Mouse (Mus musculus) cerebellum, adult 11-12 months (tissue): ENCODE results near the gene Hspb6.

Experiments used
- DNase-seq: peaks from one replicate; pipeline ENCODE4 v3.0.0; 2022

The Hspb6 gene

DNA sequence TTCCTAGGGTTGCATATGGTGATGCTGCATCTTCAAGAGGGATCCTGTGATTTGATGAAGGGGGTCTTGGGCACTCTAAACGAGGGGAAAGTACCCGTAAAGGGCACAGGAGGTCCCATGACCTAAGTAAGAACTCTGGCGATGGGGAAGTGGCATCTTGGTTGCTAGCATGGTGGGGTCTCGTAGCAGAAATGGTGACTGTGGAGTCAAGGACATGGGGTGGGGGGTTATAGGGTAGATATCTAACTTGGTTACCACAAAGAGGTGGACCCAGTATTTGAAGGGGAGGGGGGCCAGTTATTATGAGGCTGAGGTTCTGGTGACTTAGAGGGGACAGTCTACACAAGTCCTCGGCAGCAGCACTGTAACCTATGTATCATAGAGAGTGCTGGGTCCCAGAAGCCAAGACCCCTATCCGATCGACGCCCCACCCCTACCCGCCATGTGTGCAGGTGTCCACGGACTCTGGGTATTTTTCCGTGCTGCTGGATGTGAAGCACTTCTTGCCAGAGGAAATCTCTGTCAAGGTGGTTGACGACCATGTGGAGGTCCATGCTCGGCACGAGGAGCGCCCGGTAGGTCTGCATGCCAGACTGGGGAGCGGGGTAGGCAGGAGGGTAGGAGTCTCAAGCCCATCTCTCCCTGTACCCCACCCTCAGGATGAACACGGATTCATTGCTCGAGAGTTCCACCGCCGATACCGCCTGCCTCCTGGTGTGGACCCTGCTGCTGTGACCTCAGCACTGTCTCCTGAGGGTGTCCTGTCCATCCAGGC, 2.0 kb downstream of the Hspb6 start:
- peak; percentile 68 for DNase-seq

DNA sequence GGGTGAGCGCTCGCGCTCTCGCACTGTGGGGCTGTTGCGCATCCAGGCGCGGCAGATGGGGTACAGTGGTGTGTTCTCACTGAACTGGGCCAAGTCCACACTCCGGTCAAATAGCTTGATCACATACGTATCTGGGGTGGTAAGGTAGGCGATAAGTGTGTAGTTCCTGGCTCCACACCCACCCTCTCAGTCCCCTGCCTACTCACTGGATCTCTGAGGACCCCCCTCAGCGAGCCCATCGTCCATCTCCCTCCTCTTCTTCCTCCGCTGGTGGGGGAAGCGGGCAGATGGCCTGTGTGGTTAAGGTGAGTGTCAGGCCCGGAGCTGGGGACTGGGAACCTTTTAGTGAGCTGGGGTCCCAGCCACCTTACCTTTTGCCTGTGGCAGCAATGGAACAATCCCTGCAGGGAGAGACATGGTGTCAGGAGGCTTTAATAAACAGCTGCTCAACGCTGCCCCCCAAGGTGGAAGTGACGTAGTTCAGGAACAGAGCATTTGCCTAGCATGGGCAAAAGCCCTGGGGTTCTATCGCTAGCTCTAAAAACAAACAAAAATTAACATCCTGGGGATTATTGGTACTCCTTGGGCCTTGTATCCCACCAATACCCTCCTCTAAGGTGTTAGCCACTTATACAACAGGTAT, 5.0 kb downstream of the Hspb6 start:
- DNase-seq: peak; percentile 57

DNA sequence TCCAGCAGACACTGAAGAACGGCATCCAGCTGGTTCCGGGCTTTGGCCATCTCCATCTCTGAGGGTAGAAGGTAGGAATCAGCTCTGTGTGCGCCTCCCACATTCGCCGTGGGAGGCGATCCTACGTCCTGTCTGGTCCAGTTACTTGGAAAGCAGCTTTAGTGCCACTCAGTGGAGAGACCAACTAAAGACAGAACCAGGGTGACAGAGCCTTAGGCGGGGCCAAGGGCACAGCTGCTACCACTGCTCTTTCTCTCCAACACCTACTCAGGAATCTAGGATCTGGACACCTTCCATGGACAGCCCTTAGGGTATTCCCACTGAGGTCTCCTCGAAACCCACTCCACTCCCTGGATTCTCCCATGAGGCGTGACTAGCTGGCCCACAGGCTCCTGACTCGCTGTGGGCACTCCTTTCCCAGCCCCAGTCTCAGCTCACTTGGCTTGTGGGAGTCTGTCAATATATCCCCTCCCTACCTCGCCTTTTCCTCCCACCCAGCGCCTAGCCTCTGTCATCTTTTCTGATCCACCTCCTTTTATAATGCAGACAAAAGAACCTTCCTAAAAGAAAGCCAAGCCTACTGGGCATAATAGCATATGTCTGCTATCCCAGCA, 6.0 kb downstream of the Hspb6 start:
- DNase-seq: peak; percentile 51

DNA sequence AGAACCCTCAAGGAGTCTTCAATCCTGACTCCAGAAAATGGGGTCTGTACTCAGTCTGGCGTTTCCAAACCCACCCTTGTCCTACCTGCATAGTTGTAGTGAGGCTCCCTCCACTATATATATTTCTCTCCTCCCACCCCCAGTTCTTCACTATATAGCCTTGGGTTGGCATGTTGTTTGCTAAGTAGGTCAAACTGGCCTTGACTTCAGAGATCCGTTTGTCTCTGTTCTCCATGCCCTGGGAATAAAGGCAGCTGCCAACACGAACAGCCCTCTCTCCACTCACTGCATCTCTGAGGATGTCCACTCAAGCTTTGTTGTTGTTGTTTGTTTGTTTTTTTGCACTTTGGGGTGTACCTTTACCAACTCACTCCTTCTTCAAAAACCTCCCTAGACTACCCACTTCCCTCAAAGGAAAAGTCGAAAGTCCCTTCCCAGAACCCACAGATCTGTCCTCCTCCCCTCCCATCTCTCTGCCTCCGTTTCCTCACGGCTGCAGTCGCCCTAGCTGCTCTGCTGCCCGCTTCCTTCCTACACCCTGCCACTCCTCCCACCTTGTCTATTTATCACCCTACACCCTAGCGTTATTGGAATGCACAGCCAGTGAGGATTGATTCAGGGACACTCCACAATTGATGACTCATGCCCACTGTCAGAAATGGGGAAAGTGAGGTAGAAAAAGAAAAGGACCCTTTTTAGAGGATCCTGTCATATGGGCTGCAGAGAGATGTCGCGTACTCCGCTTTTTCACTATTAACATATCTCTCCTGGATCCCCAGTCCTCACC, 6.9 kb downstream of the Hspb6 start:
- DNase-seq: no peak

DNA sequence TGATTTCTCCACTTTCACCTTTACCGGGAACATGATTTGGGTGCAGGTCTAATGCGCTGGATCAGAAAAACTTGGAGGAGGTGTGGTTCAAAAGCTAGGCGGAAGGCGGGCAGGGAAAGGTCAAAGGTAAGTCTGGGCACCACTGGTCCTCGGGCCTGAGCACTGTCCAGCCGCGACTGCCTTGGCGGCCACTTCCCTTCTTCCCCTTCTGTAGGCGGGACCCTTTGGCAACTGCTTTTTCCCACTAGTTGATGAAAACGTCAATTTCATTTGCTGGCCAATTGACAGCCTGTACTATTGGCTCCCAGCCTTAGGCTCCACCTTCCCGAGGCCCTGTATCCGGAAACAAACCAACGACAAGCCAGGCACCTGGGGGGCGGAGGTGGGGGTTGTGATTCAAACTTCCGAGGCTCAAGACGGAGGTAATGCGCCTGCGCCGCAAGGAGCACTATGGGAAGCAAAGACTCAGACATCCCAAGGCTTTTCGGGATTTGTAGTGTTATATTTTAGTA, 7.5 kb downstream of the Hspb6 start, which contains the start of gene Lin37:
TSS of gene Lin37 (minus strand) at position 396 of the 512 bp plus-strand sequence.
- DNase-seq: peak; percentile 100

DNA sequence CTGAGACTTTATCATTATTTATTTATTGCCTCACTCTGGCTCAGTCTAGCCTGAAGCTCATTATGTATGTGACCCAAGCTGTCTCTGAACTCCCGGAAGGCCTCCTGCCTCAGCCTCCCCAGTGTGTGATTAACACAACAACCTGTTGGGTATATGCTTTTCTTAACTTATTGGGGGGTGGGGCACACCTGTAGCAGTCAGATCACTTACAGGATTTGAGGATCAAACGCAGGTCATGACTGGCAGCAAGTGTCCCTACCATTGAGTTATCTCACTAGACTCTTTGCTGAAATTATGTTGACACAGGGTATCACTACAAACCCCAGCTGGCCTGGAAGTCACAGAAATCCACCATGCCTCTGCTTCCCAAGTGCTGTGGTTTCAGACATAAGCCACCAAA, 8.3 kb downstream of the Hspb6 start:
- no peak for DNase-seq

DNA sequence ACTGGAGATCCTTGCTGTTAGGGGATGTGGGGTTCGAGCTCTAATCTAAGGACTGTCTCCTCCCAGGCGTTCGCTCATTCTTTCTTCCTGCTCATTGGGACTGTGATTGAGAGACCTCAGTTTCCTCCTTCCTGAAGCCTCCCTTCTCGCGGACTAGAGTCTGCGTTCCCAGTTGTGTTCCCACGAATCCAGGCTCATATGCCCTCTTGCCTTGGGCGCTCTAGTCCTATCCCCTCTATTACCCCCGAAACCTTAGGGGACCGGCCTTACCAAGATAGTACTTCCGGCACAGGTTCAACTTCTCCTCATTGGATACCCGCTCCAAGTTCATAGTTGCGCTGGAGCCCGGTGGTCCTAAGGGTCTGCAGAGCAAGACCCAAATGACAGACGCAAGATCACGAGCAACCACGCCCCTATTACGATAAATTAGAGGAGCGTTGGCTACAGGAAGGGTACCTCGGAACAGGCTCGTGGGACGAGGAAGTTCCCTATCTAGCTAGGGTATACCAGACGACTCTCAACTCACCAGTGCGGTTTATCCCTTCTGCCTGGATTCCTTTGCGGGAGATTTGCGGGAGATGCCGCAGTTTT, 10.6 kb downstream of the Hspb6 start:
- DNase-seq: no peak

DNA sequence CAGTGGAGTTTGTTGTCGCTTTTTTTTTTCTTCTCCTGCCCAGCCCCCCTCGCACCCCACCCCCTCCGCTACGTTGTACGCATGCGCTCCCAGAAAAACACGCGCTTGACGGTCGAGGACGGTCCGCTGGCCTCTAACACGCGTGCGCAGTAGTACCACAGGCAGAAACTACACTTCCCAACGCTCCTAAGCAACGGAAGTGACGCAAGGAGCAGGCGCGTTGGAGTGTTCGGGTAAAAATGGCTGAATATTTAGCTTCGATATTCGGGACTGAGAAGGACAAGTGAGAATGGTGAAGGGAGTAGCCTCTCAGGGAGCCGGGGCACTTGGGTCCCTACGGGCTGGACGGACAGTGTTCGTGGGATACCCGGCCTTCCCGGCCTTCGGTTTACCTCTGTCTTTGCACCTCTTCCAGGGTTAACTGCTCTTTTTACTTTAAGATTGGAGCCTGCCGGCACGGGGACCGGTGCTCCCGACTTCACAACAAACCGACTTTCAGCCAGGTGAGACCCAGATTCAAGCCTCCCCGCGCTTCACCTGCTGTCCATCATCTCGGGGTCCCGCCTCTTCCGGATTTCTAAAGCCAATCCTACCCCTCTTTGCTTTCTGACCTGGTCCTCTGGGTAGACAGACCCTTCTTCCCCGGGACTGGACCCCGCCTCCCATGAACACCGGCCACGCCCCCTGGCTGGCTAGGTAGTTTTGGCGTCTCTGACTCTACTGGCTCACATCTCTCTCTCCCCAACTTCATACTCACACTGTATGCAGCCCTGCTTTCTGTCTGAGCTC, 11.3 kb downstream of the Hspb6 start, which contains the start of the genes U2af1l4, Gm49396 and Psenen:
TSS of gene U2af1l4 (plus strand) at position 185 of the 789 bp plus-strand sequence.
TSS of gene Gm49396 (plus strand) at position 228 of the 789 bp plus-strand sequence.
TSS of gene Psenen (minus strand) at position 511 of the 789 bp plus-strand sequence.
- peak; percentile 97 for DNase-seq

DNA sequence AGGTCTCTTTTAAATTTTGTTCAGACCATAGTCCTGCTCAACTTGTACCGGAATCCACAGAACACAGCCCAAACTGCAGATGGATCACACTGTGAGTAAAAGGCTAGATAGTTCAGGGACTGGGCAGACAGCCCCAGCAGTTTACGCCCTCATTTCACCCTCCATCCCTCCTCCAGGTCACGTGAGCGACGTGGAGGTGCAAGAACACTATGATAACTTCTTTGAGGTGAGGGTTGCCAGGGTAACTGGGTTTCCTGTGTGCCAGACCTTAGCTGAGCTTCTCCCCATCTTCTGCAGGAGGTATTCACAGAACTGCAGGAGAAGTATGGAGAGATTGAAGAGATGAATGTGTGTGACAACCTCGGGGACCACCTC, 11.9 kb downstream of the Hspb6 start:
- no peak for DNase-seq

DNA sequence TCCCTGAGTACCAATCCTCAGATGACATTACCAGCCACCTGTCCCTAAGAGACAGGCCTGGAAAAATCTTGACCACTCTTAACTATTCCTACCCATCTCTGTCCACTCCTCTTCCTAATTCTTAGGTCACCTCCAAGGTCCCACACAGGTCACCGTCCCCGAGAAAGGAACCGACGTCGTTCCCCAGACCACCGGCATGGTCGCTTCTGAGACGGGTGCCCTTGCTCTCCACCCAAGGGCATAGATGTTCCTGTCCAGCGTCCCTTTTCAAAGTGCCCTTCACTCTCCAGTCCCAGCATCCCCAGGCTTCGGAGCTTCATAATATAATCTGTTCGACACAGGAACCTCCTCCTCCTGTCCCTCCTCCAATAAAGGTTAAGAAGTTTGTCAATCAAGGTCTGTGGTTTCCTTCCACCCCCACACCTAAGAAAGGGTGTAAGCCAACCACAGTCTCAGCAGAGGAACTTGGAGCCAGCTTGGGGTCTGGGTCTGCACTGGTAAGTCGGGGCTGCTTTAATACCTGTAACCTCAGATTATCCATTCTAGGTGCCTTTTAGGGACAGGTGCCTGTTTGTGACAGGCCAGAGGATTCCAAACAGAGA, 13.1 kb downstream of the Hspb6 start, which contains the start of gene Igflr1:
TSS of gene Igflr1 (plus strand) at position 458 of the 602 bp plus-strand sequence.
- DNase-seq: peak; percentile 50

DNA sequence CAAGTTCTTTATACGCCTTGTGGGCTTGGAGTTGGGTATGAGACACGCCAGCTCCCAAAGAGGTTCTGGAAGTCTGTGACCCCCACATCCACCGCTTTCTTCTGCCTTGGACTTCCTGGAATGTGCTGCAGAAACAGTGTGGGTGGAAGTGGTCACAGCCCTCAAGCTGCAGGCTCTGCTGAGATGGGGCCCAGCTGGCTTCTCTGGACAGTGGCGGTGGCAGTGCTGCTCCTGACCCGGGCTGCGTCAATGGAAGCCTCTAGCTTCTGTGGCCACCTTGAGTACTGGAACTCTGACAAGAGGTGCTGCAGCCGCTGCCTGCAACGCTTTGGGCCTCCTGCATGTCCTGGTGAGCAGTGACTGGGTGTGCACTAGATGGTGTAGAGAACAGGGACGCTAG, 14.1 kb downstream of the Hspb6 start:
- DNase-seq: no peak

DNA sequence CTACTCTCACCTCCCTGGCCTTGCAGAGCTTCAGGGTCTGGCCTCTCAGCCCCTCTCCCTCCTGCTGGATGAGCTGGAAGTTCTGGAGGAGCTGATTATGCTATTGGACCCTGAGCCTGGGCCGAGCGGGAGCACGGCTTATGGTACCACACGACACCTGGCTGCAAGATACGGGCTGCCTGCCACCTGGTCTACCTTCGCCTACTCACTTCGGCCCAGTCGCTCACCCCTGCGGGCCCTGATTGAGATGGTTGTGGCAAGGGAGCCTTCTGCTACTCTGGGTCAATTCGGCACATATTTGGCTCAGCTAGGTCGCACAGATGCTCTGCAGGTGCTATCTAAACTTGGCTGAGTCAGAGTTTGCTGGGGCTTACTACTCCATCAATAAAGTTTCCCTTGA, 15.6 kb downstream of the Hspb6 start:
- DNase-seq: no peak

DNA sequence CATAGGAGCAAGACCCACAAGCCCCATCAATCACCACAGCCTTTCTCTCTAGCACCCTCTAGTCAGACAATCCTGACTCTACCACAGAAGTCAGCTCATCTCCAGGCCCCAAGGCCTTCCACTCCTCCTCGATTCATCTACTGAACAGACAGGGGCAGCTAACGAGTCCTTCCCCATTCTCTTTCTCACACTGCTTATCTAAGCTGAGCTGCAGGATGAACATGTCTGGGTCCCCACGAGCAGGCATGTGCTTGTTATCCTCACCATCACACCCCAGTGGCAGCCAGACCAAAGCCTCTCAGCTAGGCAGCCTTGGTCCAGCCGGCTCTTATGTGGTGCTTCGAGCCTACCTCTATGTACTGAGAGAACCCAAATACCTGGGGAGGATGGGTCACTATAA, 20.4 kb downstream of the Hspb6 start:
- DNase-seq: no peak

DNA sequence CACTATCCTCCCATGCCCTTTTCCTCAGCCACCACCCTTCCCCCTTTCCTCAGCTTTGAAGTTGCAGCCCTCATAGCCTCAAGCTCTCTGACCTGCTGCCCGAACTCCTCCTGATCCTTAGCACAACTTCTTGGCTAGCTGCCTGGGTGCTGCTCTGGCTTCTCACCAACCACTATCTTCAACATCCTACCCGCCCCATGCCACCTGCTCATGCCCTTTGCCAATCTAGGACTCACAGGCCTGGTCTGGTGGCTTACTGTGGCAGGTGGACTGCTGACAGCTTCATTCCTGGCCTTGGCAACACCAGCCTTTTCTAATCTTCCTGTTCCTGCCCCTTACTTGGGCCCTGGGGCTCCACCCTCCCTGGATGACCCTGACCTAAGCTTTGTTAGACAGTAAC, 21.0 kb downstream of the Hspb6 start:
- DNase-seq: peak; percentile 86

DNA sequence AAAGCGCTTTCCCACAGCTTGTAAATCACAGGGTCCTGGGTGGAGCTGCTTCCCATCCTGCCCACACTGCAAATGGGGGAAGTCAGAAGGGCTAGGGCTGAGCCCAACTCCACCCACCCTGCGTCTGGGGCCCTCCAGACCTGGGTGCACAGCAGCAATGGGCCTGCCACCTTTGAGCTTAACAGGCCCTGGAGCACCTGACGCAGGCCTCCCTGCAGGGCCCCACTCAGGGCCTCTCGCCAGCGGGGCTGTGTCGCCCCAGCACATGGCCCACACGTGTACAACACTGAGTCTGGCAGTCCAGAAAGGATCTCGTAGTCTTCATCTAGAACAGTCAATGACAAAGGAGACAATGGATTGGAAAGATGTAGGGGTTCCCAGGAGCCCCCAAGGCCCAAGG, 28.0 kb downstream of the Hspb6 start:
- no peak for DNase-seq

DNA sequence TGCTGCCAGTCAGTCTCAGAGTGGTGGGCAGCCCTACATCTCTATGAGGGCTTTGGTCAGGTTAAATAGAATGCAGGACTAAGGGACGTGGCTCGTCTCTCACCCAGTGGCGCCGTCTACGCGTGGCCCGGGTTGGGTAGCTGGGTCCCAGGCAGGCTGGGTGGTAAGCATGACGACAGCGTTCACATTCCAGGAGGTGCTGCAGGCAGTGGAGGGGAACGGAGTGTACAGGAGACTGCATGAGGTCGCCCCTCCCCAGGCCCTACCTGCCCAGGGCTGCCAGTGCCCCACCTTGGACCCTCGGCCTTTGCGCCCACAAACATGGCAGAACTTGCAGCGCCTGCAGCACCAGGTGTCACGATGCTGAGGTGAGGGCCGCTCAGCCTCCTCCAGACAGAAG, 29.6 kb downstream of the Hspb6 start:
- DNase-seq: no peak

DNA sequence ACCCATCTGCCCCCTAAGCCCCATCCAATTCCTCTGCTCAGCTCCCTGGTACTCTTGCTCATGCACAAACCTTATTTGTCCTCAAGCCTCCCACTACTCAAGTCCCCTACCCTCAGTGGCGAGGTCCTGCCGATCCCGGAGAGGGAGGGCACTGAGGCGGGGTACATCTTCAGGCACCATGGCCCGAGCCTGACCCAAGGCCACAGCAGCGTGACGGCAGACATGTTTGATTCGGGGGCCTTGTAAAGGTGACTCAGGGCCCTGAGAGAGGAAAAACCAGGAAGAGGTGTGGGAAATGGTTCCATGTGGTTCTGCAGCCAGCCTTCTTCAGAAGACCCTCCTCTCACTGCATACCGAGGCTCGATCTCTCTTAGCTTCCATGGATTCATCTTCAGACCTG, 32.4 kb downstream of the Hspb6 start:
- no peak for DNase-seq

DNA sequence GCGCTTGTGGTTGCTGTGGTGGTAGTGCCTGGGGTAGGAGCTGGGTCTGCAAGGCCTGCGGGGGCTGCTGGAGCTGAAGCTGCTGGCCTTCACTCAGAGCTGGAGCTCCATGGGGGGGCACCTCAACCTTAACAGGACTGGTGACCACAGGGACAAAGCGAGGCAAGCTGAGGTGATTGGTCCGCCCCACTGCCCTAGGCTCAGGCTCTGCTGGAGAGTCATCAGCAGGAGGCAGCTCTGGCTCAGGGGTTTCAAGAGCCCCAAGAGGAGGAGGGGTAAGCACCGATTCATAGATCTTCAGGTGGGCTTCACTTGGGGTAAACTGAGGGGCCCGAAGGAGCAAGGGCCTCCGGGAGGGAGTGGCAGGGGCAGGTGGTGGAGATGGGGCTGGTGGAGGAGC, 33.2 kb downstream of the Hspb6 start:
- peak; percentile 44 for DNase-seq

DNA sequence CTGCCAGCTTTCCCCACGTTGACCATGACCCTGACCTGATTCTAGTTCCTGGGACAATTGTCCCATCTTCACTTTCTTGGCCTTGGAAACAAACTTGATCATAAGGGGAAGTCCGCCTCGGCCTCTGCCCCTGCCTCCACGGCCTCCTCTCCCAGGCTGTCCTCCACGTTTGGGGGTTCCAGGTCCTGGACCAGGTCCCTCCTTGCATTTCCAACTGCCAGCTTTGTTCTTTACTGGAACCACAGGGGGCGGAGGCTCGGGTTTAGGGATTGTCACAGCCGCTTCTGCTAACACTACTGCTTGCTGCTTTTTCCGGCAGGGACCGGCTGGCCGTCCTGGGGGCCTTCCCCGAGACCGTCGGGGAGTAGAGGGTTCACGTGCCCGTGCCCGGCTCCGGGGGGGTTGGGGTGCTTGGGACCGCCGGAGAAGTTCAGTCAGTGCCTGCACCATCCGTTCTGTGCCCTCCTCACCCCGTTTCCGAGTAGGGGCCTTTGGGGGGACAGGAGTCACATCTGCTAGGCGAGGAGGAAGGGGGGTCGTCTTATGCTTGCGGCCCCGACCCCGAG, 34.6 kb downstream of the Hspb6 start:
- DNase-seq: peak; percentile 59

DNA sequence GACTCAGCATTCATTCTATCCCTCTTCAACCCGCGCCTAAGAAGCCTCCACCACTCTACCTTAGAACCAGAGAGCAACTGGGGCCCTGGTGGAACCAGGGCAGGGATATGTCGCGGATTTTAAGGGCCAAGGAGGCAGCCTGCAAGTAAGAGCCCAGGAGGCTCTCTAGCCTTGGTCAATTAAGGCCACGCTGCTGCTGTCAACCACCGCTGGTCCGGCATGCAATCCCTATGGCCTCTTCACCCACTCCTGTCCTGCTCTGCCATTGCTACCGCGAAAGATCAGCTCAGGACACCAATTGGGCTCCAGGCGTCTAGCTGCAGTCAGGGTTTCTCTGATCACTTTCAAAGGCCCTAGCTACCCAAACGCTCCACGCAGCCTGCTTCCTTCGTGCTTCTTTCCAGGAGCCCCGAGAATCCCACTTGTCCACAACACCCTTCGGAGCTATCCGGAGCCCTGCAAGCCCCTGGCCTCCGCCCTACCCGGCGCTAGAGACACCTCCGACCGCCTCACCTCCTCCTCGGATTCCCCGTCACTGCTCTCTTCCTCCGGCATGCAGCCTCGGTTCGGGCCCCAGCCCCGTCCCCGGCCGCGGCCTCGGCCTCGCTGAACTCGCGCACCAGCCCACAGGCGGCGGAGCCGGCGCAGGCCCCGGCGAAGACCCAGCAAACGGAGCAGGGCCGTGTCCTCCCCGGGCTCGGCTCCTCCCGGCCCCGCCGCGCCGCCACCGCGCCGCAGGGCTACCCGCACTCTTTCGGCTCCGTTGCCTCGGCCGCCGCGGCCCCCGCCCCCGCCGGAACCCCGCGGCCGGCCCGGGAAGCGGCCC, 36.1 kb downstream of the Hspb6 start:
- no peak for DNase-seq
